Mouse (Mus musculus) lung, embryonic 16.5 days (tissue): ENCODE measurements around the gene Atg7. TPM values are rescaled to one million over a fixed set of nuclear protein-coding genes. Genes with fewer than 3 reads are reported as not detected.

ENCODE experiments used
- ATAC-seq: fragments of 200-750 bp; cut with Nextera tagmentation; 2 replicates; pipeline ENCODE4 v1.8.0; 2017; ENCODE audit warnings: low read depth, mild to moderate bottlenecking, moderate library complexity
- H3K27ac ChIP-seq: fragments of 300-500 bp; sonication (generic); 2 replicates; pipeline ENCODE4 v1.5.1; 2014; ENCODE audit warnings: mild to moderate bottlenecking, control low read depth, low read length
- H3K27me3 ChIP-seq: fragments of 300-500 bp; sonication (generic); 2 replicates; pipeline ENCODE4 v1.6.1; 2014; ENCODE audit warnings: low read depth, low read length, mixed read lengths; ENCODE audit not compliant: control insufficient read depth, insufficient read depth
- H3K36me3 ChIP-seq: fragments of 300-500 bp; sonication (generic); 2 replicates; pipeline ENCODE4 v1.6.1; 2014; ENCODE audit warnings: low read length; ENCODE audit not compliant: control insufficient read depth, insufficient read depth
- H3K4me1 ChIP-seq: fragments of 300-500 bp; sonication (generic); replicated peaks from 2 replicates; pipeline ENCODE4 v1.6.1; 2014; ENCODE audit warnings: low read length, mixed read lengths; ENCODE audit not compliant: control insufficient read depth, insufficient read depth
- H3K4me2 ChIP-seq: fragments of 300-500 bp; sonication (generic); 2 replicates; pipeline ENCODE4 v1.6.1; 2014; ENCODE audit warnings: low read depth, low read length, control low read depth
- H3K4me3 ChIP-seq: fragments of 300-500 bp; sonication (generic); 2 replicates; pipeline ENCODE4 v1.5.1; 2014; ENCODE audit warnings: mild to moderate bottlenecking, low read length, control low read depth
- H3K9ac ChIP-seq: fragments of 300-500 bp; sonication (generic); 2 replicates; pipeline ENCODE4 v1.6.1; 2014; ENCODE audit warnings: low read length, control low read depth
- H3K9me3 ChIP-seq: fragments of 300-500 bp; sonication (generic); 2 replicates; pipeline ENCODE4 v1.6.1; 2016; ENCODE audit warnings: low read length; ENCODE audit not compliant: control insufficient read depth
- WGBS: fragments of 180-500 bp; shearing (Covaris S2); extraction: QIAGEN DNeasy Blood & Tissue Kit; methylation state at CpG from one replicate; pipeline ENCODE4 v1.1.7; 2014; 5-methylcytosine and 5-hydroxymethylcytosine counted together
- polyA plus RNA-seq: library from polyadenylated mRNA; unstranded; fragments of >200 nt; fragmentation: Nextera tagmentation; extraction: Ambion mirVana; gene quantifications from 2 replicates; pipeline ENCODE4 v1.2.1, GENCODE M21; 2015

The Atg7 gene
- polyA plus RNA-seq, 1 experiment from 2014 or later: 24.9 TPM

DNA sequence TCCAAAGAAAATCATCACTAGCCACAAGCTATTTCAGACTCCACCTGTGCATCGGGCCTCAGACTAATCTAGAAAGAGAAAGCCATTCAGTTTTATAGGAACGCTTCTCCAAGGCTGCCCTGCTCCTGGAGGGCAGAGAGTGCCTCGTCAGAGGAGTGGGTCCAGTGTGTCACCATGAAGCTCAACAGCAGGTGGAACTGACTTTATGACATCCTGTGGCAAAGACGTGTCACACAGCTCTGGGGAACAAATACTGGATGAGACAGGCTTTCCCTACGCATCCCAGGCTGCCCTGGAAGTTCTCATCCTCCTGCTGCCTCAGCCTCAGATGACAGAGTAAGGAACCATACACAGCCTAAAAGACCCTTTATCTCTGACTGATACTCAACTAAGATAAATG is 263.3 kb downstream of the Atg7 start:
- Histone ChIP-seq H3K36me3 (0 out of 2 replicates have a peak, but pooled peaks cover 6% of the 10 kb centered on the region), H3K4me2 (no peak overlapping the region), H3K9ac (no peak overlapping the region), H3K4me3 (no peak overlapping the region), H3K27me3 (no peaks in the 10 kb centered on the region), H3K9me3 (no peaks in the 10 kb centered on the region), H3K27ac (no peak overlapping the region; the same call in 1 of the 2 replicates), H3K4me1 (peaks cover 69% of the 10 kb centered on the region)
- ATAC-seq: no peak
- whole genome bisulfite sequencing: 52% methylated on average over 5 of the region's 5 CpGs

- H3K27ac ChIP-seq: no peak overlapping the region
Observed at GRCm38 (mm10) chr6:114907459-114907858, 264.6 kb downstream of the Atg7 start.

GRCm38 (mm10) chr6:114909801-114910200 is 266.9 kb downstream of the Atg7 start:
- Histone ChIP-seq H3K4me1 (peaks cover 69% of the 10 kb centered on the region), H3K36me3 (0 out of 2 replicates have a peak, but pooled peaks cover 6% of the 10 kb centered on the region), H3K27me3 (no peaks in the 10 kb centered on the region), H3K27ac (no peak overlapping the region), H3K4me3 (no peak overlapping the region), H3K4me2 (no peak overlapping the region), H3K9me3 (no peaks in the 10 kb centered on the region), H3K9ac (no peak overlapping the region)
- WGBS: 56% methylated on average over 7 of the region's 7 CpGs
- no peak for ATAC-seq

More at GRCm38 (mm10) chr6:114907459-114907858, 264.6 kb downstream of the Atg7 start:
- Histone ChIP-seq H3K36me3 (0 out of 2 replicates have a peak, but pooled peaks cover 6% of the 10 kb centered on the region), H3K27me3 (no peaks in the 10 kb centered on the region), H3K4me1 (peaks cover 66% of the 10 kb centered on the region), H3K9me3 (no peaks in the 10 kb centered on the region), H3K4me2 (no peak overlapping the region), H3K9ac (no peak overlapping the region), H3K4me3 (no peak overlapping the region)
- WGBS: 85% methylated on average over 6 of the region's 6 CpGs
- ATAC-seq: no peak

Other genes starting within 250 kb of the Atg7 start
- gene Hrh1, start 245.2 kb upstream of the Atg7 start, polyA plus RNA-seq: 0.26 TPM in 1 of 2 replicates, not detected in the other